Mouse (Mus musculus): ENCODE data around the gene Hist1h4a.
A peak's percentile ranks its signal among the peaks of the same experiment; 100 is the strongest.
"Not testable (repeated sequence)": the region's sequence is repeated elsewhere in the genome, so short reads cannot be mapped to it uniquely, and the experiment has no call there.

The Hist1h4a gene

GRCm38 (mm10) chr13:23743215-23743614 lies 17.8 kb downstream of the Hist1h4a start:
- no peak for DNase-seq (ENCODE audit: low read depth, low spot score)

- no peak for DNase-seq (ENCODE audit: low read depth, low spot score)
These were observed 19.0 kb downstream of the Hist1h4a start for GRCm38 (mm10) chr13:23742007-23742406.

- DNase-seq (ENCODE audit: low read depth, low spot score), result no peak
These were observed 20.1 kb downstream of the Hist1h4a start for GRCm38 (mm10) chr13:23740910-23741309.

- no peak for DNase-seq (ENCODE audit: low read depth, low spot score)
These were observed 20.7 kb downstream of the Hist1h4a start for GRCm38 (mm10) chr13:23740256-23740840.

- peak; percentile 91 for DNase-seq (ENCODE audit: low read depth, low spot score)
These were observed 21.1 kb downstream of the Hist1h4a start for GRCm38 (mm10) chr13:23739922-23740252.

- DNase-seq (ENCODE audit: low read depth, low spot score), result peak; percentile 93
These were observed 21.7 kb downstream of the Hist1h4a start for GRCm38 (mm10) chr13:23739069-23739921.

GRCm38 (mm10) chr13:23738677-23739068 lies 22.4 kb downstream of the Hist1h4a start, which contains the start of gene Hist1h1c:
Hist1h1c (plus strand) TSS chr13:23738808.
- peak; percentile 93 for DNase-seq (ENCODE audit: low read depth, low spot score)

- peak; percentile 35 for DNase-seq (ENCODE audit: low read depth, low spot score)
These were observed 23.0 kb downstream of the Hist1h4a start for GRCm38 (mm10) chr13:23738041-23738440.

- DNase-seq (ENCODE audit: low read depth, low spot score), result no peak
These were observed 23.9 kb downstream of the Hist1h4a start for GRCm38 (mm10) chr13:23737091-23737490.

GRCm38 (mm10) chr13:23732156-23732804 lies 28.8 kb downstream of the Hist1h4a start:
- DNase-seq (ENCODE audit: low read depth, low spot score), result peak; percentile 77

GRCm38 (mm10) chr13:23730479-23730878 lies 30.6 kb downstream of the Hist1h4a start:
- DNase-seq (ENCODE audit: low read depth, low spot score), result no peak

GRCm38 (mm10) chr13:23729706-23730105 lies 31.3 kb downstream of the Hist1h4a start:
- DNase-seq (ENCODE audit: low read depth, low spot score), result no peak

- DNase-seq (ENCODE audit: low read depth, low spot score), result no peak
These were observed 31.9 kb downstream of the Hist1h4a start for GRCm38 (mm10) chr13:23729192-23729525.

- no peak for DNase-seq (ENCODE audit: low read depth, low spot score)
These were observed 32.4 kb downstream of the Hist1h4a start for GRCm38 (mm10) chr13:23728472-23729191.

GRCm38 (mm10) chr13:23725213-23725612 lies 35.8 kb downstream of the Hist1h4a start:
- DNase-seq (ENCODE audit: low read depth, low spot score), result no peak

GRCm38 (mm10) chr13:23724239-23724638 lies 36.8 kb downstream of the Hist1h4a start:
- no peak for DNase-seq (ENCODE audit: low read depth, low spot score)

GRCm38 (mm10) chr13:23717593-23718245 lies 43.3 kb downstream of the Hist1h4a start:
- DNase-seq (ENCODE audit: low read depth, low spot score), result not testable (repeated sequence)

- no peak for DNase-seq (ENCODE audit: low read depth, low spot score)
These were observed 43.9 kb downstream of the Hist1h4a start for GRCm38 (mm10) chr13:23717176-23717575.

GRCm38 (mm10) chr13:23716261-23717042 lies 44.6 kb downstream of the Hist1h4a start:
- DNase-seq (ENCODE audit: low read depth, low spot score), result no peak
